Comparison of ENCODE assay signal across 8 mouse cellular contexts in the genomic region with DNA sequence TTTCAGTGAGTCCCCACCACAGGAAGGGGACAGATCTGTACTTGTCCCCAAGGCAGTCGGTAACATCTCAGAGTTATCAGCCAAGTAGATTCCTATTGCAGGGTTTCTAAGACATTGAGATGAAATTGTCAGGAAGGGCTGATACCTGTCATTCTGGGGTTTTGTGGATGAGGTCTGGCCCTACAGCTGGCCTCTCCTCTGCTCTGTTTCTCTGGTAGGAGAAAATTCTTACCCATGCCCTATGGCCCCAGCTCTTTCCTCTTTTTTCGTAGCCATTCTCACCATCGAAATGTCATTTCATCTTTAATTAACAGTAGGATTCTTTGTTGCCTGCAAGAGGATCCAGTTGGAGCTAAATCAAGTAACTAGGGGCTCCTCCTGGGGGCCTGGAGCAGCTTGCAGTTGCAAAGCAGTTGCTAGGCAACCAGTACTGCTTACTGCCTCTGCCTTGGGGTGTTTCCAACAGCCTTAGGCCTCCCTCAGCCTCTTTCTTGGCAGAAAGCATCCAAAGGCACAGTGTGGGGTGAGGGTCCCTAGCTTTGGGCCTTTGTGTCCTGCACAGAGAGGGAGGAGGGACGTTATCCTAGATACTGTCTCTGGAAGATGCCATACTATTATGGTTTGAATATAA. TPM values are rescaled to one million over a fixed set of nuclear protein-coding genes. Genes with fewer than 3 reads are reported as not detected.
DNase-seq lines count a peak whose midpoint lies in the region; ATAC-seq lines count a peak whose summit lies in the region.

Gene 4933407L21Rik, plus strand, starts transcription at position 427 of the 631 bp plus-strand sequence.

- no peak within 1 kb of the TSS for H3K4me3 ChIP-seq in forebrain, embryonic 15.5 days
- no peak within 1 kb of the TSS for H3K4me3 ChIP-seq in neural tube, embryonic 14.5 days (ENCODE audit: low read depth, low read length)

- peak; percentile 28 for DNase-seq in lung, postnatal 10 days
- DNase-seq in lung, postnatal 4 days = no peak
- peak; percentile 73 to 77 for DNase-seq in layer of hippocampus, postnatal 10 days (ENCODE audit: low spot score in 2 of 2)
- DNase-seq in ovary, adult 18-20 months (ENCODE audit: low spot score) = no peak
- no peak for DNase-seq in spleen, postnatal 4 days (ENCODE audit: low spot score in 2 of 2)

- WGBS in forebrain, embryonic 15.5 days = 8% methylated on average over 4 of the region's 4 CpGs
- 34% methylated on average over 4 of the region's 4 CpGs for WGBS in neural tube, embryonic 14.5 days

- peak within 1 kb of the TSS; percentile 89 for H3K27ac ChIP-seq in forebrain, embryonic 15.5 days (replicated peaks)
- H3K27ac ChIP-seq in neural tube, embryonic 14.5 days (ENCODE audit: low read depth, low read length) = peak within 1 kb of the TSS; percentile 76

- ATAC-seq in forebrain, embryonic 15.5 days (replicated peaks) = peak; percentile 93
- peak; percentile 90 for ATAC-seq in neural tube, embryonic 14.5 days (ENCODE audit: low read depth)
- ATAC-seq in inflammation-experienced regulatory T-cells, adult 6 months = no peak

- H3K27me3 ChIP-seq in forebrain, embryonic 15.5 days = no peaks in the 10 kb centered on the region
- no peaks in the 10 kb centered on the region for H3K27me3 ChIP-seq in neural tube, embryonic 14.5 days (ENCODE audit: control insufficient read depth, insufficient read depth, low read length)

- H3K4me2 ChIP-seq in forebrain, embryonic 15.5 days (replicated peaks) = no peak within 1 kb of the TSS
- H3K4me2 ChIP-seq in neural tube, embryonic 14.5 days (ENCODE audit: low read depth, low read length) = no peak within 1 kb of the TSS

- peaks cover 40% of the 10 kb centered on the region for H3K4me1 ChIP-seq in forebrain, embryonic 15.5 days
- peaks cover 6% of the 10 kb centered on the region; the same call in 1 of the 2 replicates for H3K4me1 ChIP-seq in neural tube, embryonic 14.5 days (ENCODE audit: control insufficient read depth, insufficient read depth, low read length)

- H3K9me3 ChIP-seq in forebrain, embryonic 15.5 days = no peaks in the 10 kb centered on the region
- H3K9me3 ChIP-seq in neural tube, embryonic 14.5 days (ENCODE audit: control insufficient read depth, low read length) = no peaks in the 10 kb centered on the region

- no peaks in the 10 kb centered on the region for H3K36me3 ChIP-seq in forebrain, embryonic 15.5 days
- H3K36me3 ChIP-seq in neural tube, embryonic 14.5 days (ENCODE audit: control insufficient read depth, insufficient read depth, low read length) = no peaks in the 10 kb centered on the region

- H3K9ac ChIP-seq in forebrain, embryonic 15.5 days (replicated peaks) = no peak within 1 kb of the TSS
- H3K9ac ChIP-seq in neural tube, embryonic 14.5 days (replicated peaks; ENCODE audit: low read depth, low read length) = no peak within 1 kb of the TSS

RNA-seq across cellular contexts. Expression of gene 4933407L21Rik, which starts in this region (rescaled TPM):
- polyA plus RNA-seq in forebrain, embryonic 15.5 days (2015; fragmentation: Nextera tagmentation; extraction: Ambion mirVana) = 4.4 and 4.6 TPM in 2 replicates
- total RNA-seq in layer of hippocampus, postnatal 10 days (2021) = 1 to 10 TPM; 4.6 to 4.9 TPM
- polyA plus RNA-seq in neural tube, embryonic 14.5 days (2014; fragmentation: Nextera tagmentation; extraction: Ambion mirVana) = 6.5 and 6.9 TPM in 2 replicates
- 1 to 10 TPM in 1 of 3 experiments, under 1 TPM in 2; 0.49 to 1.4 (median 0.60) TPM for polyA plus RNA-seq in inflammation-experienced regulatory T-cells, adult 6 months (2017; shearing (Covaris generic))

Comparison
In these comparisons a context has a peak if more than half of its experiments do, and no peak if none do; other contexts are left out.
1. DNase-seq: peak in lung, postnatal 10 days (single experiment) and layer of hippocampus, postnatal 10 days (2 of 2); none in lung, postnatal 4 days (0 of 2), ovary, adult 18-20 months (single experiment) and spleen, postnatal 4 days (0 of 2).